Mouse (Mus musculus) adrenal gland, postnatal 36 days (tissue): ENCODE results near the gene Fstl4. TPM values are rescaled to one million over a fixed set of nuclear protein-coding genes. Genes with fewer than 3 reads are reported as not detected.
"Not testable (repeated sequence)": the region's sequence is repeated elsewhere in the genome, so short reads cannot be mapped to it uniquely, and the experiment has no call there.

Experiments used
- DNase-seq, 2 experiments: peaks; one replicate each; pipeline ENCODE4 v3.0.0; 2021; ENCODE audit warnings: mixed read lengths in 1 of 2
- total RNA-seq, 2 experiments: library from RNA; stranded (reverse); gene quantifications; 2 replicates each; pipeline ENCODE4 v1.2.3; 2021

The Fstl4 gene
- total RNA-seq, 2 experiments from 2014 or later: 0.79 to 1.1 TPM

DNA sequence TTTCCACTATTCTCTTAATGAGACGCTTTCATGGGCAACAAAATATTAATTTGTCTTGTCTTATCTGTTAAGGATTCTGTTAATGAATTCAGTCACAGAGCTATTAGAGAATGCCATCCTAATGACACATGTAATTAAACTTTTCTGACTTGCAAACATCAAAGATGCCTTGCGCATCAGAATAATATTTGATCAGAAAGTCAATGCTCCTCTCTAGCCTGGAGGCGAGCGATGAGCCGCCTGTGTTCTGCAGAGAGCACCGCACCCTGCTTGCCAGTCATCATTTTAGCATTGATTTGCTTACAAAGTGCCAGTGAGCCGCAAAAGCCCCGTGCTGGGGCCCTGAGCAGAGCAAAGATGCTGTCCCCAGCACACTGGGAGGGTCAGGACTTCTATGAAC is 372.9 kb downstream of the Fstl4 start:
- no peak for DNase-seq

DNA sequence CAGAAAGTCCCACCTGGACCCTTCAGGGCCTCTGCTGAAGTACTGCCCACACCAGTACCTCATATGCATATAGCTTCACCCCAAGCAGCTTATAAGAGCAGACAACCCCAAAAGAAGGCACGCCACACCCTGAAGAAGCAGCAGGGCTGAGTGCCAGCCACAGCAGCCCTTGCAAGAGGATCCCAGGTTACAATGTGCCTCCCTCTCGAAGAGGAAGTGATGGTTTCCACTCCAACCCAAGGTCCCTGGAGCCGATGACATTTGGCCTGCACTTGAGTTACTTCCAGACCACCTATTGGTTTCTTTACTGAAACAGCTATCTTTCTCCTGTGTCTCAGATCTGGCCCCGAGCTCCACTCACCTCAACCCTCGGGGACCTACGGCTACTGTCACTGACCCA is 373.8 kb downstream of the Fstl4 start:
- DNase-seq: no peak

DNA sequence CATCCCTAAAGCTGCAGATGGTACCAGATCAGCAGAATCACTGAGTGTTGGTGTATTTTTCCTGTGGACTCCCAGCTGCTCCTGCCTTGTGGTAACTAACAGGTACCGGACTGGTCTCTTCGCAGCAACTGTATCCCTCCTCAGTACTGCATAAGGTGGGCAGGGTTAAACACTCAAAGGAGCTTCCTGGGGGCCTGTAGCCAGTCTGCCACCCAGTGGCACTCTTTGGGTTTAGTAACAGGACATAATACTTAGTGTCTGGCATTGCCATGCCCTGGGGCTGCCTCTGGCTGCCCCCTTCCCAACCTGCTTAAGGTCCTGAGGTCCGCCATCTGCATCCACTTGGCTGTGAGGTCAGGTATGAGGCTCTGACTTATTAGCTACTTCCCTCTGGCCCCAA is 375.2 kb downstream of the Fstl4 start:
- no peak for DNase-seq

DNA sequence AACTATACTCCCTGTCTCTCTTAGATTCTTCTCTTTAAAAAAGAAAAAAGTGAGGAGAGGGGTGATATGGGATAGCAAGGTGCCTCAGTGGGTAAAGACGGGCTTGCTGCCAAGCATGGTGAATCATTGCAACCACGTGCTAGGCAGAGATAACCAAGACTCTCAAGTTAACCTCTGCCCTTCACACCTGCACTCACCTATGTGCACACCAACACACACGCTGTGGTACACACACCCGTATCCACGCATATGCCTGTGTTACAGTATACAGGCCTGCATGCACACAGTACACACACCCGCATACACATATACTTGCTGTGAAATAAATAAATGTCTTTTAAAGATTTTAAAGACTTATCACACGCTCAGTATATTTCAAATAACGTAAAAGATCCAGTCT is 375.8 kb downstream of the Fstl4 start:
- DNase-seq: no peak

DNA sequence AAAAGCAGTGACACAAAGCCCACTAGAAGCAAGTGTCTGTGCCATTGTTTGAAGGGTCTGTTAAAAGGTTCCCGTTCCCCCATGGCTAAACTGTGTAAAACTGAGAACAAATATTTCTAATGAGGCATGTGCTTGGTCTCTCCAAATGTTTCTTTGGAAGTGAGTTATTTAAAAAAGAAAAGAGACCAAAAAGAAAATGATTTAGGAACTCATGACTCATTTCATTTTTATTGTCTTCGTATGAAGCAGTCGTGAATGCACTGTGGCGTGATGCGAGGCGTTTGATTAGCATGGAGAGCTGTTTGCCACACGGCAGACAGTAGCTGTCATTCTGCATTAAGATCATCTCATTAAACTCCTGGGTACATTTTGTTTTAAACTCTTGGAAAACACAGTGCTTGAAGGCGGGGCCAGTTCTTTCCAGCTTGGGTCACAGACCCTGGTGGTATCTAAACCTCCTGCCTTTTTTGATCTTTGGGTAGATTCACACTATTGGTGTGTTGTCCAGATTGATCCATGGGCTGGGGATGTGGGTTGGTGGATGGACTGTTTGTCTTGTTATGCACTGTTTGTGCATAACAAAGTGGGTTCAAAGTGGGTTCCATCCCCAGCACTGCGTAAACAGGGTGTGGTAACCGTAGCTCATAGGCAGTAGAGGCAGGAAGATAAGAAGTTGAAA is 376.4 kb downstream of the Fstl4 start:
- no peak for DNase-seq

DNA sequence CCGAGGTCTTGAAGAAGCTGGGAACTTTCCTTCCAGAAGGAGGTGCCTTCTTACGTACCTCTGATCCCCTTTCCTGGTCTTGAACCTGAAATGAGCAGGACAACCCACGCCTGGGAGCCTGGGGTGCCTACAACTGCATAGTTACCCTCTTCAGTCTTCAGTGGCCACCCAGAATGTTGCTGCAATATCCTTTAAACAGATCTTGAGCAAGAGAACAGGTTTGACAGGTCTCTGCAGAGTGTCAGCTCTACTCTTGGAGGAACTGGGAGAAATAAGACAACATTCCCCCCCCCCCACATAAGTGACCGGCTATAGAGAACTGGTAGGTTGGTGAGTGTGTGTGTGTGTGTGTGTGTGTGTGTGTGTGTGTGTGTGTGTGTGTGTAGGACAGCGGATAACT is 379.1 kb downstream of the Fstl4 start:
- DNase-seq: no peak

DNA sequence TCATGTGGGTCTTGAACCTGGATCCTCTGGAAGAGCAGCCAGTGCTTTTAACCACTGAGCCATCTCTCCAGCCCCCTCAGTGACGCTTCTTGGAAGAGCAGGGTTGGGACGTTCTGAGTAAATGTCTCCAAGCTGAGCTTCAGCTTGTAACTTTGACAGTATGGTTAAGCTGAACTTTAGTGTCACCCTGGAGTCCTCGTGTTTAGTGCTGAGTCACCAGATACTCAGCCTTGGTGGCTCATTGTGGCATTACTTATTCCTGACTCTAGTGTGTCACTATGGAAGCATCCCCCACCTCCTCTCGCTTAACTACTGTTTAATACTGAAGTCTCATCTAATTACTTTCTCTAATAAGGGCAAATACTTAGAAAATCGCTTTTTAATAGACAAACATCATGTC is 380.1 kb downstream of the Fstl4 start:
- DNase-seq: peak; percentile 52 to 54

DNA sequence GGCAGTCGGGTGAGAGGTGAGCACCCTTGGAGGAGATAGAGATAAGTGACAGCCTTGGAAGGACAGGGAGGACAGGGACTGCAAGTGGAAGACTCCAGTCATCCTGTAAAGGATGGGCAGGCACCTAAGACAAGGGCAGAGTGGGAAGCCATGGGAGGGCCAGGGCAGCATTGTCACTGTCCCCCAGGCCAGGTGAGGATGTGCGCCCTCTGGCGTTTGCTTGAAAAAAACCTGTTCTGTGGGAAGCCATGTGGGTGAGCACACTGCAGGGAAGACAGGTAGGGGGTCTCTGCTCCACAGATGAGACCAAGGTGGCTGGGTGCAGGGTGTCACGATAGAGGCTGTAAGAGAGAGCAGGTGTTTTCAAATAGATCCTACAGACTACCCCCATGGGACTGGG is 381.9 kb downstream of the Fstl4 start:
- peak; percentile 46 to 60 for DNase-seq

DNA sequence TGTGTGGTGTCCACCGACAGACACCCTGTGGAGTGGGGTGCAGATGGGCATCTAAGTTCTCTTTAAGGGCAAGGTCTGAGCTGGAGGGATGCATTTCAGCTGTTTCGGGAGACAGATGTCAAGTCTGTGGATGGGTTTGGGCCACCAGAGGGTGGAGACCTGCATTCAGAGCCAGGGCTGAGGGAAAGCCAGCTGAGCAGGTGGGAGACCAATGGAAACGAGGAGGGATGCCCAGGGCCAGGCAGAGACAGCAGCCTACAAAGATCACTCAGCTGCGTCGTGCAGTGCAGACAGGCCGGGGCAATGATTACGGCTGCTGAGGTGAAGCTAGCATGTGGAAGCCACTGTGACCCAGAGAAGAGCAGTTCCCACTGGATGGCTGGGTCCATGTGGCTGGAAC is 392.0 kb downstream of the Fstl4 start:
- DNase-seq: no peak

DNA sequence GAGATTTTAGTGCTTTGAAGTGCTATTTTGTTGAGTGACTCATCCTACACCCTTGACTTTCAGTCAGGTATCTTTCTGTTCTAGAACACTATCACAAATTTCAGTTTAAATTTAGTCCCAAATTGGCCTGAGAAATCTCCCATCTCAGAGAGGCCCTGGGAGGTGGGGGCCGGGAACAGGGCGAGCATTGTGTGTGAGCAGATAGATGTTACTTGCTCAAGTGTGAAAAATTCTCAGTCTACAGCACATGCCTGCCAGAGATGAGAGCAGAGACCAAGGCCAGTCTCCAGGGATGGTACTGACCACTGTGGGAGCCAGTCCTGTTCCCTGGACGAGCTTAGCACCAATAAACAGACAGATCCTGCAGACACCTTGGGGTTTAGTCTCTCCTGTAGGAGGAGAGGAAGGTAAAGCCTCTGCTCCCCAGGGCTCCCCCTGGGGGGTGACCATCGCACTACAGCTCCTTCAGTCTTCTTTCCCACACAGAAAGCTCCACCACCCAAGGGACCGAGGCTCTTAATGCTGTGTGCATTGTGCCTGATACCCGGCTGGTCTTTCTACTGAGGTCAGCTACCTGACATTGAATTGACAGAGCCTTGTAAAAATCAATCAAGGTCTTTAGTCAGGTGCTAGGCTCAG is 393.3 kb downstream of the Fstl4 start:
- peak in 1 of 2 experiments; percentile 18 for DNase-seq

DNA sequence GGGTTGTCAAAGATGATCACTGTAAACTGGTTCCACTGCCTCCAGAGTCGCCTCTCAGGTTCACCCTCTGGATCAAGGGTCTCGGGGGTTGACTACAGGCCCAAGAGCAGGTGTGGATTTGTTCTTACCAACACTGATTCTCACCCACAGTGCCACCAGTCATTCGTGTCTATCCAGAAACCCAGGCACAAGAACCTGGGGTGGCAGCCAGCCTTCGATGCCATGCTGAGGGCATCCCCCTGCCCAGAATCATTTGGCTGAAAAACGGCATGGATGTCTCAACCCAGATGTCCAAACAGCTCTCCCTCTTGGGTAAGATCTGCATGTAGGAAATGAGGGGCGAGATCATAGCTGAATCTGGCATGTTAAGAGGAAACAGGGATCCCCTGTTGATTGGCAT is 398.0 kb downstream of the Fstl4 start:
- DNase-seq: no peak

DNA sequence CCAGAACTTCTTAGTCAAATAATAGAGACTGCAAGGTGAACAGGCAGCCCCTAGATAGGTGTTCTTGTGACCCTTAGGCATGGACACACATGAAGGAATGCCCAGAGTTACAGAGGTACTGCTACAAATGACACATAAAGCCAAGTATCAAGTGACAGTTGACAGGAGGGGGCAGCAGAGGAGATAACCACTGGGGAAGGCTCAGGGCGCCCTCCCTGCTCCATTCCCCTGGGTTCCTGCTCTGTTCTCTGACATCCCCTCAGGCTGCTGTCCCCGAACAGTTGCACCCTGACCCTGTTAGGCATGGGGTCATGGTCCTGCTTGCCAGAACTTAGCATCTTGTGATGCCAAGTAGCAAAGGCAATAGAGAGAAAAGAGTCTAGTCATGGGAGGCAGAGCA is 402.0 kb downstream of the Fstl4 start:
- no peak for DNase-seq

DNA sequence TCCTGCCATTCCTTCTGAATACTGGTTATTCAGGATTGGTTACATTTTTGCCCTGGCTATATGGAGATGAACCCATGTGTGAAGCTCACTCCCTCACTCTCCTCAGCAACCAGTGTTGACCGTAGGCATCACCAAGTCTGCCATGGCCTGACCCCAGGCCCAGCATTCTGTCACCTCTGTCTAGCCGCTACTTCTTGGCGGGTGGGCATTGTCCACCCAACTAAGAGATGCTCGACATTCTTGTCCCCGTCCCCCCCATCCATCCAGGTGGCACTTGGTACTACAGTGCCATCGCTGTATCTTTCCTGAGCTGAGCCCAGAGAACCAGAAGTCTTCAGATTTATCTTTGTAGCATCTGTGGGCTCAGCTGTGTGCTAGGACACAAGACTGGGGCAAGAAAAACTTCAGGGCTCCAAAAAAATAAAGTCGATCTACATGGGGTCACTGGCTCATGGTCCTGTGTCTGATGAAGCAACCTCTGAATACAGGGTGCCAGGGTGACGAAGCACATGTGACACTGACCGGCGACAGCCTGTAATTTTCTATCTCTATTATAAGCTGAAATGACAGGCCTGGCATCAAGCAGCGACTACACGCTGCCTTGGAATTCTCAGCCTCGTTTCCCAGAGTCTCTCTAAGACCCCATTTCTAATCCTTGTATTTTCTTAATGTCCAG is 417.9 kb downstream of the Fstl4 start:
- DNase-seq: no peak

DNA sequence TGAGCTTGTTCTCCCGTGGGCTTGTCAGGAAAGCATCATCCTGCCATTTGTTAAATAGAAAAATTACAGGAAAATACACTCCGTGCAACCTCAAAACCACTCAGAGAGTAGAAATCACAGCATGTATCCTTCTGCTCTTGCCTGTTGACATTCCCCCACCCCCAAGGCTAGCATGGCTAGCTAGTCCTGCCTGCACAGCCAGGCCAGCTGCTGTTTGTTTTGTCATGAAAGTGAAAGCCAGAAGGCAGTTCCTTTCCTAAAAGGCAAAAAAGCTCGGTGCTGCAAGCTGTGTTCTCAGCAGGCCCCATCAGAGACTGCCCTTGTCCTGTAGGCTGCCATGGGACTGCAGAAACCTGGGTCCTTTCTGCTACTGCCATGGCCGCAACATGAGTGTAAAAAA is 418.4 kb downstream of the Fstl4 start:
- peak in 1 of 2 experiments; percentile 12 for DNase-seq

DNA sequence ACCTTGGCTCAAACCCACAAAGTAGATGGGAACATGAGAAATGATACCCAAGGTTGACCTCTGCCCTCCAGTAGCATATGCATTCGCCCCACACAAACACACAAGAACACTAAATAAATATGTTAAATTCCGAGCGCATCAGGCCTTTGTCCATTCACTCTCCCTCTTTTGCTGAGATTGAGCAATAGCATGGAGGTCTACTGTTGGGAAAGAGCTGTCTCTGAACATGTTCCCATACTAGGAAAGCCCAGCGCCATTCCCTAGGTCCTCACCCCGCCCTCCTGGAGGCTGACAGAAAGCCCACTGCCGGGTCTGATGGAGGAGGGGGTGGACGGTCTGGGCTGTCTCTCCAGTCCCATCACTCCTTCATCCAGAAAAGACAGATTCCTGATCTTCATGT is 419.6 kb downstream of the Fstl4 start:
- no peak for DNase-seq

DNA sequence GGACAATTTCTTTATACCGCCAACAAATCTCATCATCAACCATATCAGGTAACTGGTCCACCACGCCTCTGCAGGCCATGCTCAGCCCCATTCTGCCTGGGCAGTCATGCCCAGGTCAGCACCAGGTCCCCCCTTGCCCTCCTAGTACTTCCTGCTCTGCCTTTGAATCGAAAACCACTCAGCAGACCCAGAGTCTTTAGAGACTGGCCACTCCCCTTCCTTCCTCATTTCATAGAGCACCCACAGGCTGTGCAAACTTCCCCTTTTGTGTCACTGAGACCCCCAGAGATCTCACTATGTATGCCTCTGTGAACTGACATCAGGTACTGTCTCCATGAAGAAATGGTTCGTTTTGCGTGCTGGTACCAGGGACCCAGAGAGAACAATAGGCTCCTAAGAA is 420.3 kb downstream of the Fstl4 start:
- no peak for DNase-seq

DNA sequence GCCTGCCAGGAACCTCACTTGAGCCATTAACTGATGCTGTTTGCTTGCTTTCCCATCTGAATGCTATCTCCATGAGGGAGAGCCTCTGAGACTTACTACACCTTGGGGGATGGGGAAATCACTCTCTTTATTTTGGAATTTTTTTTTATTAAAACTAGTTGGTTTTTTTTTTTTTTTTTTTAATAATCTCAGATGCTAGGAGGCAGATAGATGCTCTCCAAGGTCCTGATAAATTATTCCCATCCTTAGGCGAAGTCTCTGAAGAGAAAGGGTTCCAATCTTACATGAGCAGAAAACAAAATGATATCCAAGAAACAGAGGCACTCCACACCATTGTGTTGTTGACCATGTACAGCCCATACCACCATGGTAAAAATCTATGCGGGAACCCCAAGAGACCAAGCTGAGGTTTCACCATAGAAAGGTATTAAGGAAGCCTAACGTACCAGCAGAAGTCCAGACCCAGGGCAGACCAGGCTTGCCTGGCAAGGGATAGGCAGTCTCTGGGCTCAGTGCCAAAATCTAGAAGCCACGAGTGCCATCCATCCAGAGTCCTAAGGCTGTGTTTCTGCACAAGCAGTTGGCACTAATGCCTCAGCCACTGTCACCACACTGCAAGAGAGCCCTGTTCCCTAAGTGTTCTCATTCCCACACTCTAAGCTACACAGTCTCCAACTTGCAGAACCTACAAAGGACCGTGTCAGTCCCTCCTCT is 423.1 kb downstream of the Fstl4 start:
- DNase-seq: peak; percentile 21 to 41

DNA sequence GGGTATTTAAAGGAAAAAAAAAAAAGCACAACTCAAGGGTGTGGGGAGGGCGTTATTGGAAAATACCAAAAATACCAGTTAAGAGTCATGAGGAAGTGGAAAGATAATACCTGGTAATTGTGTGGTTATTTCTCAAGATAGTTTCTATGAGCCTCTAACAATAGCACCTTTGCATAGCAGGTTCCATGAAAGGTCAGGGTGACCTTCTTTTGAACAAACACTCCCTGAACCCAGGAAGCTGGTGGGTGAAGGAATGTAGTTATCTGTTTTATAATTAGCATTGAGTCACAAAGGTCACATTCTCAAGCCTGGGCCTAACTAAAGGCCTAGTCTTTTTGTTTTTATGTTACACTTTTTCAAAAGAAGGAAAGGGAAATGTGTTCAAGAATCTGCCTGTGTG is 432.1 kb downstream of the Fstl4 start:
- DNase-seq: not testable (repeated sequence)

DNA sequence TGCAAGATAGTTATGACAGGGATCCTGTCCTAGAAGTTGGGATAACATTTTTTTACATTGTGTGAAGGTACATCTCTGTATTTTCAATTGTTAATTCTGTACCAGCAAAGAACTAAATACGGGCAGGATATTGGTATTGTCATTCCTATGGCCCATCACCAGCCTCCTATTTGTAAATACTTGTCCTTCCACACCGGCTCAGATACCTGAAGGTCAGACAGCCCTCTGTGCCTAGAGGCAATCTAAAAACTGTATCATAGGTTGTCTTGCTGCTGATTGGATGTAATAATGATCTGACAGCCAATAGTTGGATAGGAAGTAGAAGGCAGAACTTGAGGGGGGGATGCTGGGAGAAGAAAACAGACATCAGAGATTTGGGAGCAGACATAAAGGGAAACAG is 432.7 kb downstream of the Fstl4 start:
- no peak for DNase-seq

DNA sequence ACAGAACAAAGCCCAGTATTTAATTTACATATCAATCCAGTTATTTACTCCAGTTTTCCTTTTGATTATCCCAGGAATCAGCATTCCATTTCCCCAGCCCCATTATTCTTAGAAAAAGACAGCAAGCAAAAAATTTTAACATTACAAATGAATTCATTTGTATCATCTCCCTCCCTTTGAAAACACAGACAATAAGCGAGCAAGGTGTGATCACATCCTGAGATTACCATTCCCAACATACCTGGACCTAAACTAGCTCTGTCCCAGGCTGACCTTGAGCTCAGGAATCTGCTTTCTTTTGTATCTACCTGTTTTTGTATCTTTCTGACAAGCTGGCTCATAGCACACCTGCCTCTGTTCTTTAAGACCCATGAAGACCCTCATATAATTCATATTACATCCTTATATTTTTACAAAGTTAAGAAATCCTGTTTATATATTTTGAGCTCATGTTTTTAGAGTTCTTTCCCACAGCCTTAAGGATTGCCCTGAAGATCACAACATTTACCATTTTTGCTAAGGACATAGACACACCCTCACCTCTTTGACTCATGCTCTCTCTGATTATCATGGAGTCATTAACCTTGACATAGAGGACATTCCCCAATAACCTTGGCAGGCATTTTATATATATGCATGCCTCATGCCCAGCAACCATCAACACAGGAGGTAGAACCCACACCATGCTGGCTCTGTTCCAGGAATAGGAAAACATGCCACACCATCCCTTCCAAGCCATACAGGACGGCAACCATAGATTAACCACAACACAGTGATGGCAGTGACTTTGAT is 438.2 kb downstream of the Fstl4 start:
- no peak for DNase-seq

DNA sequence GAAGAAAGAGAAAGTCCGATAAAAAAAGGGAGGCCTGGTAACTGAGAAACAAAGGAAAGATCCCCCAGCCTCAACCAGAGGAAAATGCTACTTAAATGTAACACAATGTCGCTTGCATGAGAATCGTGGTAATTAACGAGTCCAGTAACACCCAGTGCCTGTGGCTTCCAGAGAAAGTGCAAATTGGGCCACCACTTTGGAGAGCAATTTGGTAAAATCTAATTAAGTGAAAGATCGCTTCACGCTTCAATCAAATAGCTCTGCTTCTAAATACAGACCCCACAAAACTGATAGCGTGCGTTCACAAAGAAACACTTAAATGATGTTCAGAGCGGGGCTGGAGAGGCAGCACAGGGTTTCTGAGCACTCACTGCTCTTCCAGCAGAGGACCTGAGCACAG is 446.4 kb downstream of the Fstl4 start:
- no peak for DNase-seq

DNA sequence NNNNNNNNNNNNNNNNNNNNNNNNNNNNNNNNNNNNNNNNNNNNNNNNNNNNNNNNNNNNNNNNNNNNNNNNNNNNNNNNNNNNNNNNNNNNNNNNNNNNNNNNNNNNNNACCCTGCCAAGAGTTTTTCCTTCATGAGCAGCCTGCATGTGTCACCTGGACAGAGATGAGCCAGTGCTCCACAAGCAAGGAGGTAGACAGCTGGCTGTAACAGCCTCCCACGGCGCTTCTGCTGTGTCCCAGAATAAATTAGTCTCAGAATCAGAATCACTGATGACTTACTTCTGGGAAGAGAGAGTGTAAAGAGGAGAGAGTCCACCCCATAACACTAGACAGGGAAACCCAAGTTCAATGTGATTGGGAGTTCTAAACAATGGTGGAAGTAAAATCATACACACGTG is 464.6 kb downstream of the Fstl4 start:
- DNase-seq: no peak
